Mouse (Mus musculus) C2C12 (cell line): ENCODE measurements around the gene Slmap.

Experiments
- CTCF ChIP-seq: IDR thresholded peaks from one replicate; pipeline ENCODE4 v1.5.1; 2011; ENCODE audit not compliant: control insufficient read depth, insufficient read depth, insufficient read length
- FOSL1 ChIP-seq: IDR thresholded peaks from one replicate; pipeline ENCODE4 v1.8.0; 2011; ENCODE audit warnings: mild to moderate bottlenecking, low read length; ENCODE audit not compliant: poor library complexity, insufficient read depth, severe bottlenecking
- MAX ChIP-seq: IDR thresholded peaks from one replicate; pipeline ENCODE4 v1.6.1; 2011; ENCODE audit warnings: mild to moderate bottlenecking, control low read depth
- MYOD1 ChIP-seq: IDR thresholded peaks from one replicate; pipeline ENCODE4 v1.6.1; 2011; ENCODE audit warnings: low read depth; ENCODE audit not compliant: control insufficient read depth, insufficient read length
- MYOG ChIP-seq: IDR thresholded peaks from one replicate; pipeline ENCODE4 v1.6.1; 2011; ENCODE audit not compliant: control insufficient read depth, insufficient read length; ENCODE audit errors: extremely low read depth
- USF1 ChIP-seq: IDR thresholded peaks from one replicate; pipeline ENCODE4 v1.6.1; 2011; ENCODE audit warnings: low read depth, mild to moderate bottlenecking, control low read depth, moderate library complexity

- TF ChIP-seq CTCF = no peak
- TF ChIP-seq FOSL1 = no peak
- TF ChIP-seq MYOG = no peak
- no peak for TF ChIP-seq USF1
- no peak for TF ChIP-seq MYOD1
- no peak for TF ChIP-seq MAX
Observed at GRCm38 (mm10) chr14:26558536-26558935, 23.8 kb upstream of the Slmap start.
